Mouse (Mus musculus) CH12.LX (cell line): ENCODE results near the gene Il17c.

Experiments
- MAX ChIP-seq: IDR thresholded peaks from 2 replicates; pipeline ENCODE4 v1.6.1; 2011; ENCODE audit warnings: low read length, improper control_type of control experiment
- POLR2A ChIP-seq: IDR thresholded peaks from 2 replicates; pipeline ENCODE4 v1.6.1; 2011; ENCODE audit warnings: low read depth, mild to moderate bottlenecking, improper control_type of control experiment, low read length

DNA sequence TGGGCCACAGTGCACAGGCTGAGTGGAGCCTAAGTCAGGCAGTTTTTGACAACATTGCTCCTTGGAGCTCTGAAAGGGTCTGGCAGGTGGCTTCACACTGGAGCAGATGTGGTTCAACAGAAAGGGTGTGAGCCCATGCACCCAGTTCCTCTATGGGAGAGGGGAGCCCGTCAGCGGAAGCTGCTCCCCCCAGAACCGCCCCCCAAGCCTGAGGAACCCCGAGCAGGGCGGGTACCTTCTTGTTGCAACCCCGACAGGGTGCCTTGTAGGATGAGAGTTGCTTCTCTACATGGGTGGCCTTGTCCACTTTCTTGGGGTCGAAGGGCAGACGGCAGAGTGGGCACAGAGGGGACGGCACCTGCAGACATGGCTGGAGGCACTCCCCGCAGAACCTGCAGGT, 48.1 kb downstream of the Il17c start:
- TF ChIP-seq POLR2A (no peak), MAX (no peak)
